Mouse (Mus musculus): ENCODE measurements at regions not wholly inside any gene's neighbourhood (a gene's known extent, or its start where the extent isn't known, plus 50 kb on each side); places are given as distances from the start of the nearest gene placed in this dataset.

GRCm38 (mm10) chr1:138011581-138011980 is 163.9 kb downstream of the Ptprc start:
- DNase-seq (ENCODE audit: low spot score) = no peak

GRCm38 (mm10) chr1:138010910-138011477 is 164.5 kb downstream of the Ptprc start:
- no peak for DNase-seq (ENCODE audit: low spot score)

GRCm38 (mm10) chr1:138006811-138007210 is 168.7 kb downstream of the Ptprc start:
- no peak for DNase-seq (ENCODE audit: low spot score)

- no peak for DNase-seq (ENCODE audit: low spot score)
These were observed 171.2 kb downstream of the Ptprc start for GRCm38 (mm10) chr1:138004319-138004718.

GRCm38 (mm10) chr1:137999268-137999900 is 176.1 kb downstream of the Ptprc start:
- DNase-seq (ENCODE audit: low spot score) = no peak

GRCm38 (mm10) chr1:137996041-137996440 is 179.5 kb downstream of the Ptprc start:
- DNase-seq (ENCODE audit: low spot score) = no peak

GRCm38 (mm10) chr1:137991936-137992335 is 183.6 kb downstream of the Ptprc start:
- no peak for DNase-seq (ENCODE audit: low spot score)

- no peak for DNase-seq (ENCODE audit: low spot score)
These were observed 184.1 kb downstream of the Ptprc start for GRCm38 (mm10) chr1:137991412-137991811.

GRCm38 (mm10) chr1:137973406-137973805 is 202.1 kb downstream of the Ptprc start:
- DNase-seq (ENCODE audit: low spot score) = no peak

- no peak for DNase-seq (ENCODE audit: low spot score)
These were observed 202.7 kb downstream of the Ptprc start for GRCm38 (mm10) chr1:137972620-137973350.

- no peak for DNase-seq (ENCODE audit: low spot score)
These were observed 209.2 kb downstream of the Ptprc start for GRCm38 (mm10) chr1:137966151-137966836.

GRCm38 (mm10) chr1:137963656-137964055 is 211.9 kb downstream of the Ptprc start:
- DNase-seq (ENCODE audit: low spot score) = no peak

GRCm38 (mm10) chr1:137958040-137958439 is 217.5 kb downstream of the Ptprc start:
- no peak for DNase-seq (ENCODE audit: low spot score)

- DNase-seq (ENCODE audit: low spot score) = no peak
These were observed 219.5 kb downstream of the Ptprc start for GRCm38 (mm10) chr1:137955993-137956392.

- DNase-seq (ENCODE audit: low spot score) = no peak
These were observed 220.4 kb downstream of the Ptprc start for GRCm38 (mm10) chr1:137955139-137955538.

GRCm38 (mm10) chr1:137953369-137953768 is 222.1 kb downstream of the Ptprc start:
- no peak for DNase-seq (ENCODE audit: low spot score)

- no peak for DNase-seq (ENCODE audit: low spot score)
These were observed 222.7 kb downstream of the Ptprc start for GRCm38 (mm10) chr1:137952777-137953176.

GRCm38 (mm10) chr1:137947900-137948299 is 227.6 kb downstream of the Ptprc start:
- no peak for DNase-seq (ENCODE audit: low spot score)

- no peak for DNase-seq (ENCODE audit: low spot score)
These were observed 233.6 kb downstream of the Ptprc start for GRCm38 (mm10) chr1:137941776-137942522.

GRCm38 (mm10) chr1:137935746-137936145 is 239.8 kb downstream of the Ptprc start:
- DNase-seq (ENCODE audit: low spot score) = no peak

- no peak for DNase-seq (ENCODE audit: low spot score)
These were observed 245.7 kb downstream of the Ptprc start for GRCm38 (mm10) chr1:137929764-137930163.

- DNase-seq (ENCODE audit: low spot score) = no peak
These were observed 247.0 kb downstream of the Ptprc start for GRCm38 (mm10) chr1:137928522-137928921.
